Mouse (Mus musculus) megakaryocyte, adult 5-6 weeks (primary cell): ENCODE data around the gene Chrm4. TPM values are rescaled to one million over a fixed set of nuclear protein-coding genes. Genes with fewer than 3 reads are reported as not detected.

ENCODE experiments used
- ATAC-seq: 2 replicates; pipeline ENCODE4 v1.8.0; 2016; ENCODE audit warnings: mild to moderate bottlenecking, inconsistent platforms; ENCODE audit not compliant: poor library complexity, severe bottlenecking
- total RNA-seq, 2 experiments: library from RNA; stranded (forward) in 1 of 2; stranded (reverse) in 1 of 2; fragments of 153-499, 151-499 nt in 1 of 2; fragments of 221-1000, 200-1000 nt in 1 of 2; gene quantifications; 2 replicates each; pipeline versions ENCODE4 v1.2.3 to v1.2.4; 2015 to 2017

Chrm4 gene
- total RNA-seq, 2 experiments from 2014 or later = not detected

DNA sequence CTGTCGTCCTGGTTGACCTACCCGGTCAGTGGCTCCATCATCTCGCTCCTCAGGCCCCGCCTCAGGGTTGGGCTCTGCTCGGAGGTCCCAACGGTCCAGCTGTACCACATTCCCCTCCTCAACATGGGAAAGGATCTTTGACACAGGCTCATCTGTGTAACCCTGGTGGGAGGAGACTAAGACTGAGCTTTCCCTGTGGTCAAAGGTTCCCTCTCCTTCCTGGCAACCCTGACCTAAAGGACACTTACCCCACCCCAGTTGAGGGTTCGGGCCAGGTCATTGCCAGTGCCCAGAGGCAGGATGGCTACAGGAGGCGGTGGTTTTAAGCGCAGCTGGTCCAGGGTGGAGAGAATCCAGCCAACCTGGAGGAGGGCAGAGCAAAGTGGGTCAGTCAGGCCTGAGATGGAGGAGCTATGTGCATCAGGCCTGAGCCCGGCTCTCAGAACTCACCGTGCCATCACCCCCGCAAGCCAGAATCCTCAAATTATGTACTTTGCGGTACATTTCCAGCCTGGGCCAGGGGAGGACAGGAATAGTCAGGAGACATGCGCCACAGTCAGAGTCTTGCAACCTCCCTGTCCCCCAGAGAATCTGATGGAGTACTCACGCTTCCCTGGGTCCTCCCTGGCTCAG, 12.4 kb downstream of the Chrm4 start:
- ATAC-seq = no peak

DNA sequence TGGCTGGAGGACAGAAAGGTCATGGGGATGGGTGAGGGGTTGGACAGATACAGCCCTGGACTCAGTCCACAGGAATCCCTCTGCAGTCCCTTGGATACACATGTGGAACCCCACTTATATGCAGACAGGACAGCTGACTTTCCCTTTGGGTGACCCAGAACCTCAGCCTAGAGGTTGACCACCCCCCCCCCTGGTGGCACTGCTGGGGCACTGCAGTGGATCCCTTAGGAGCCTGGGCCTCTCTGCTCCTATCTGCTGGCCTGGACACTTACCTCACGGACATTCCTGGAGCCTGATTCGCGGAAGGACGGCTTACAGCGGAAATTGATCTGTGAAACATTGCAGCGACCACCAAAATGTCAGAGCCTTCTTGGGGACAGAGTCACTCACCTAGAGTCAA, 15.3 kb downstream of the Chrm4 start:
- ATAC-seq = peak; percentile 52; the same call in 1 of the 2 replicates

DNA sequence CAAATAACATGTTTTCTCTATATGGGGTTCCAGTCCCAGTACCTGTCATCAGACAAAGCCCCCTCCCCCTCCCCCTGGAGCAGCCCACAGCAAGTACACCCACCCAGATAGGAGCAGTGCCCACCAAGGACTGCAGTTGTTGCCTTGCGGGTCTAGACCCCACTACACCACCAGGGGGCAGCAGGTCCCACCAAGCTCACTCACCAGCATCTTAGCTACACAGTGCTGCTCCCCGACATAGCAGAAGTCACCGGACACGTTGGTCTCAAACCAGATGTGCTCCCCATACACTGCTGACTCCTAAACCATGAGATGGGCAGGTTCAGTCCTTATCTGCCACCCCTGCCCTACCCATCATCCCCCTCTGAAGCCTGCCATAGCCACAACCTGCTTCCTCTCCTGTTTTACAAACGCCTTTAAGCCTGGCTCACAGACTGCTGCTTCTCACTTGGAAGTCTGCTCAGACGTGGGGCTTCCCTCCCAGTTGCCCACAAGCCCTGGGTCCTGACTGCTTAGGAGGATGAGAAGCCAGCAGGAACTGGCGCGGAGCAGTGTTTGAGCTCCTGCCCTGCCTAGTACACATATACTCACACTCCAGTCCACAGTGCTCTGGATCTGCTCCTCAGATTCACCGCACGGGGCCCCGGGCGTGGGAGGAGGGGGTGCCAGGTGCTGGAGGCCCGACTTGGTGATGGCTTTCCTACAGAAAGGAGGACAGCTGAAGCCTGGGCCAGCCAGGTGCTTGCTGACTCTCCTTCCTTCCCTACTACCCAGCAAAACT, 17.3 kb downstream of the Chrm4 start:
- ATAC-seq = peak; percentile 60

DNA sequence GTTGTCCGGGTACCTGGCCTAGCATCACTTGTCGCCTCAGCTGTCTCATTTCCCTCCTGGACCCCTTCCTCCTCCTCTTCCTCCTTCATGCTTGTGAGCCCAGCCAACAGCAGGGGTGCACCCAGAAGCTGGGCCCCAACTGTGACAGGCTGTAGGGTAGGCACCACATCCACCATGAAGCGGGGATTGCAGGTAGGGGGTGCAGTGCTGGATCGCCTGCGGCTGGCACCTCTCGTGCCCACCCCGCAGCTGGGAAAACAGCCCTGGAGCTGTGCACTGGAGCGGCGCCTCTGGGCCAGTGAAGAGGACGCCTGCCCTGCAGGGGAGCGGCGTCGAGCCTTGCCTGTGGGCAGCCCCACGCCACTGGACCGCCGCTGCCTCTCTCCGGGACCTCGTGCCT, 18.4 kb downstream of the Chrm4 start, which contains the start of gene Gm9821:
Gm9821 (plus strand) TSS at position 221 of the 400 bp plus-strand sequence.
- no peak for ATAC-seq

DNA sequence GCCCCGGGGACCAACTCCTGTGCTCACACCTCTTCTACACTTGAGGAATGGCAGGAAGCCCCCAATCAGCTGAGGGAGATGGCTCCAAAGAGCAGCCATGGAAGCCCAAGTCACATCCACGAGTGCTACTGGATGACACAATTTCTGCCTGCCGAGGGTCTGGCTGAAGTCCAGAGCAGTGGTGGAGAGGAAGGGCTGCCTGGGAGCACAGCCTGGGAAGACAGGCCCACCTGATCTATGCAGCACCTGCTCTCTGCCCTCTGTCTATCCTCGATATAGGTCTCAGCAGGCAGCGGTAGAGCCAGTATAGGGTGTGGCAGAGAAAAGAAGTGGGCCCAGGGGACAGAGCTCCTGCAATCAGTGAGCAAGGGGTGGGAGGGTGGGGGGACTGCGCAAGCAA, 19.8 kb downstream of the Chrm4 start:
- no peak for ATAC-seq

DNA sequence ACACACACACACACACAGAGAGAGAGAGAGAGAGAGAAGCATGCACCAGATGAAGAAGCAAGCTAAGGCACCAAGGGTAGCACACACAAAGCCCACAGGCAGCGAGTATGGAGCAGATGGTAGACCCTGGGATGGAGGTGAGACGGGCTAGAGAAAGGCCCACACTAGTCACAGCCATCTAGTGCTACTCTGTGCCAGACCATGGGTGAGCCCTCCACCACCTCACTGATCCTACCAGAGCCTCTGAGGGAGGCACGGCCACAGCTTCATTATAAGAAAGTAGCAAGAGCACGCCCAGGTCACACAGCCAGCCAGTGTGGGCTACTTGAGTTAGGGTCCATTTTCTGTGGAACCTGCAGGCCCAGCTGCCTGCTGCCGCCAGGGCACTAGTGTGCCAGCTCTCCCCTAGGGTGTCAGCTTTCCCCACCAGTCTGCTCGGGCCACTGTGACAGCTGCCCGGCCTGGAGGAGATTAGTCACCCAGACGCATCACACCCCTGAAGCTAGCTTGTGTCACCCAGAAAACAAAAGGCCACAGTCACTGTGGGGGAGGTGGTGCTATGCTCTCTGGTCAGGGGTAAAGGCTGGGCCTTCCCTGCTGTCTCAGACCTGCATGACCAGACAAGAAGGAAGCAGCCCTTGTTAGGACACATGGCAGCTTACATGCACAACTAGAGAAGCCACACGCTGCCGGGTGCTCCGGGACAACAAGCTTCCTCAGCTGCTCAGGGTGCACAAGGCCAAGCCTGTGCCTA, 20.5 kb downstream of the Chrm4 start:
- ATAC-seq = peak; percentile 63

DNA sequence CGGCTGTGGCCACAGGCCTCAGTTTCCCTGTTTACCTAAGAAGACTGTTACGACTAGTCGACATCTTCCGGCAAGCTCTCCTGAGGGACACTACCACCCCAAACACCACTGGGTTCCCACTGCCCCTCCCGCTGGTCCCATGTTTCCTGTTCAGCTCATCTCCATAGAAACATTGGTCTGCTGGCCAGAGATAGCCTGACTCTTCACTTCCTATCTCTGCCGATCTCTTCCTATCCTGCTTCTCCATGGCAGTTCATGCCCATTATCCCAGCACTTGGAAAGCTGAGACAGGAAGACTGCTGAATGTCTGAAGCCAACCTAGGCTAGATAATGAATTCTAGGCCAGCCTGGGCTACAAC, 21.1 kb downstream of the Chrm4 start:
- peak; percentile 13 for ATAC-seq

DNA sequence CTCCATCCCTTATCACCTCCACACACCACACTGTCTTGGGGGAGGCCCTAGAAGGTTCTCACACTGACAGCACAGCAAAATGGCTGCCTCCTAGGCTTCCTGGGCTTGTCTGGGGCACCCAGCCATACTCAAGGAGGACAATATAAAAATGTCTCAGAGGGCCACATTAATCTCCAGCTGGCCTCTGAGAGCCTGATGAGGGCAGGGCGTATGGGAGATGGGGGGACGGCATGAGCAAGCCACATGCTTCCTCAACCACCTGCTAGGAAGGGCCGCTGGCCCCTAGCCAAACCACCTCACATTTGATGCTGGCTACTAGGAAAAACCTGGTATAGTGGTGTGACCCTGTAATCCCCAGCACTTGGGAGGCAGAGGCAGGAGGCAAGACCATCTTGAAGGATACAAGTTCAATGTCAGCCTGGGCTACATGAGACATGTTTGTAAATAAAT, 21.8 kb downstream of the Chrm4 start:
- ATAC-seq = no peak

DNA sequence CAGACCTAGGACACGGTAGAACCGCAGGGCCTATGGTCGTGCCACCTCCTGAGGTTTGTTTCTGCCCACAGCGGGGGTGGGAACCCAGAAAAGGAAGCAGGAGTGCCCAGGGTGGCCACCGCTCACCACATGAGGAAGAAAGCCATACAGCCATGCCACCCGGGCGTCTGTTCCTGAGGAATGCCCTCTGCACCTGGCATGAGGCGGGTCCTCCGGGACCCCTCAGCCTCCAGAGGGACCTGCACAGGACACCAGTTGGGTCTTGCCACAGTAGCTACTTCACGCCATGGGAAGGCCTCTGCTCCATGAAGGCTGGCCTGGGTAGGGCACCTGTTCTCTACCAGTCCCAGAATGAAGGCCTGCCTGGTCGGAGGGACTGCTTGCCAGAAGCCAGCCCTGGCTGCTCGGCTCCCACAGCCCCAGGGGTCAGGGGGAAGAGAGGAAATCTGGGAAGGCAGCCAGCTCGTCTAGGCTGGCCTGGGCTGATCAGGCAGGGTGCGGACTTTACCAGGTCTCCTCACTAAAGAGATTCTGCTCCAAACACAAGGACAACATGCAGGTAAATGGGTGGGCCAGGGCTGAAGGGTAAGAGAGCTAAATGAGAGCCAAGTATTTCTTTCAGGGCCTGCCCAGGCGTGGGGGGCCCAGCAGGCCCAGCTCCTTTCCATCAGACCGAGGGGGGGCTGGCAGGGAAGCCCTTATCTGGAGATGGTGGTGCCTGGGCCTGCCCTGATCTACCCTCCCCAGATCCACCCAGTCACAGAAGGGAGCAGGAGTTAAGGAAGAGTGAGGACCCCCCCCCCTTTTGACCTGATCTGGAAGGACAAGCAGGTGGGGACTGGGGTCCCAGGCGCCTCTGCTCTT, 22.6 kb downstream of the Chrm4 start:
- peak; percentile 52 for ATAC-seq

DNA sequence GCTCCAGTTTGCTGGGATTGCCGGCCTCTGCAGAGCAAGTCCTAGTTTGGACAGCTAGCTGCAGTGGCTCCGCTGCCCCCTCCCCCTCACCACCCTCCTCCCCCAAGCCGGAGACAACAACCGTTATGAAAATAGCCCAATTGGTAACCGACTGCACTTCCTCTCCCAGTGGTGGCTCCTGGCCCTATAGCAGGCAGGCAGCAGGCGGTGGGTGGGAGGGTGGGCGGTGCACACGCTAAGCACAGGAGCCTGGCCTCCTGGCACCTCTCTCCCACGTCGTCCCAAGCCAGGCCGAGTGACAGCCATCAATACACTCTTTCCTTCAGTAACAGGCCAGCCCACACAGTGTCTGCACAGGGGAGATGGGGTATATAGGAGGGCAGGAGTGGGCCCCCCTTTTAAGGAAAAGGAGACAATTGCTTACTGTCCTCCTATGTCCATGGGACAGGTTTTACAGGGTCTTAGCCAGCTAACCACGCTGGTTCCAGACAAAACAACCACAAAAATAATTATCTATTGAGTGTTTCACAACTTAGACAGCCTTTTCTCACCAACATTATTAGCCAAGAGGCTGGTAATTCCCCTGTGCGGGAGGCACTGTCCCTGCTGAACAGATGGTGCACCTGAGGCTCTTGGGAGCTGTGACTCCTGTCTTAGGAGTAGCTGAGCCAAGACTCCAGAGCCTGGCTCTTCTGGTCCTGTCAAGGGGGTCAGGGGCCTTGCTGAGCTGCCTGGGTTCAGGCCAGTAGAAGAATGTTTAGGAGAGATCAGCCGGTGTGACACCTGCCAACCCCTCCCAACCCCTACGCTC, 23.4 kb downstream of the Chrm4 start:
- ATAC-seq = peak; percentile 65

DNA sequence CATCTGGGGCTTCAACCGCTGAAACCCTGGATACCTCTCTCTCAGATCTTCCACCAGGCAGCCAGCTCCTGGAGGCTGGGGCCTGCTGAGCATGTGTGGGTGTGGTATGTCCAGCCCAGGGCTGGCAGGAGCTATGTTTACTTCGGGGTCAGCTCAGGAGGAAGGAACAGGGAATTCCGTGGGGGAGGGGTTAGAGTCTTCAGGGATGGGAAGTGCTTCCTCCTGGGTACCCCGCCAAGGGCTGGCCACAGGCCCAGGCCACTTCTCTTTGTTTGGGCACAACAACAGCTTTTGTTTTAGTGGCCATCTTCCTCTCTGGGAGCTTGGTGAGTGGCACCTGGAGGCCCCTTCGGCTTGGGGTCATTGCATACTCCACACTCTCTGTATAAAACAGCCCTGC, 26.8 kb downstream of the Chrm4 start:
- ATAC-seq = no peak

DNA sequence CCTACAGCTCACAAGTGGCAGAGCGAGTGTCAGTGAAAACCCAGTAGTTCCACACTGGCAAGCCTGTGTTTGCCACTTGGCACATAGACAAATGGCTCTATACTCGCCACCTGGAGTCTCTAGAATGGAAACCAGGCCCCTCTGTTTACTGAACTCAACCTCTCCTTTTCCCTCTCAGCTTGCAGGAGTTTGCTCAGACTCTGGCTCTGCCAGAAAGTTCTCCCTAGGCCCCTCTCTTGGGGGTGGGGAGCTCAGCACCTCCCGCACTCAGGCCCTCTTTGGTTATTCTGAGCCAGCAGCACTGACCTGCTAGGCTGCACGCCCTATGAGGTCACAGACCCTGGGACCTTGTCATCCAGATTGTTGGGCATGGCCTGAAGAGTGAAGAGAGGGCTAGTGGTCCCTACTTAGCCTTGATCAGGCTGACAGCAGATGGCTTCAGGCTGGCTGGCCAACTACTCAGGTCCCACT, 28.1 kb downstream of the Chrm4 start:
- ATAC-seq = no peak

DNA sequence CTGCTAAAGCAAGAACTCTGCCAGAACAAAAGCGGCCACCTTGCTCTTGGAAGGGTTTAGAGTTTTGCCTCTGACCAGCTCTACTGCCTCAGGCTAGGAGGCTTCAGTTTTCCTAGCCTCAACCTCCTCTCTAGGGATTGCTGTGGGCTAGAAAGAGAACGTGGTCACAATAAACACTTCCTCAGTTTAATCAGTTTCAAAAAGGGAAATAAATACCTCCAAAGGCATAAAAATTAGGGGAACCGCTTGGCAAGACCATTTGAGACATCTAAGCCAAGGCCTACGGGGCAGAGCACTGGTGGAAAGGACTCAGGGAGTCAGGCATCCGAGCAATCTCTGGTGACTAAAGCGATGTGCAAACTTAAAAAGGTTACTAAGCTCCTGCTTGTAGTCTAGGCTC, 28.8 kb downstream of the Chrm4 start:
- no peak for ATAC-seq

DNA sequence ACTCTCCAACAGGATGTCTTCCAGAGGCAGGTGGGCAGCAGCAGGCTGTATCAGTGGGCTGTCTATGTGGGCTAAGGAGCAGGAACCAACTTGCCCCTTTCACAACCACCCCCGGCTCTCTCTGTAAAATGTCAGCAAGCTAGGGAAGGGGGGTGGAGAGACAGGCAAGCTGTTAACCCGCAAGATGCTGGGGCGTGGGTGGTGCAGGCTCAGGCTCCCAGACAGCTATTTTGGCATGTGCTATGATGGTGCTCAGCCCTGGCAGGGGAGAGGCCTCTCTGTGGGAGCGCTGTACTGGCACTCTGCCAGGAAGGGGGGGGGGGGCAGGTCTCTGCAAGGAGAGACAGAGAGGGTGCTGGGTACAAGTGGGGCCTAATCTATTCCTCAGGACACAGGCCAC, 30.0 kb downstream of the Chrm4 start:
- ATAC-seq = peak; percentile 22

DNA sequence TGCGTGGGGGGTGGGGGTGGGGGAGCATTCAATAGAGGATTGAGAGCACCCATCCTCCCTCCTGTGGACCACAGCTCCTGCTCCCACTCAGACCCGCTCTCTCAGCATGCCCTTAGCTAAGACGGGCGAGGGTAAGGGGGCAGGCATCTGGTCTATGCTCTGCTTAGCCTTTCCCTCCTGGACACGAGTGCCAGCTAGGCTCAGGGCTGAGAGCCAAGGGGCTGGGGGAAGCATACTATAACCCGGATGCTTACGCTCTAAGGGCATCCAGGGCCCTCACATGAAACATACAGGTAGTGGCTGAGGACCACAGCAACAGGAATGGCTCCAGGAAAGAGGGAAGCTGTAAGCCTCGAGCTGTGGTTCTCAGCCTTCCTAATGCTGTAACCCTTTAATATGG, 31.0 kb downstream of the Chrm4 start:
- ATAC-seq = no peak

DNA sequence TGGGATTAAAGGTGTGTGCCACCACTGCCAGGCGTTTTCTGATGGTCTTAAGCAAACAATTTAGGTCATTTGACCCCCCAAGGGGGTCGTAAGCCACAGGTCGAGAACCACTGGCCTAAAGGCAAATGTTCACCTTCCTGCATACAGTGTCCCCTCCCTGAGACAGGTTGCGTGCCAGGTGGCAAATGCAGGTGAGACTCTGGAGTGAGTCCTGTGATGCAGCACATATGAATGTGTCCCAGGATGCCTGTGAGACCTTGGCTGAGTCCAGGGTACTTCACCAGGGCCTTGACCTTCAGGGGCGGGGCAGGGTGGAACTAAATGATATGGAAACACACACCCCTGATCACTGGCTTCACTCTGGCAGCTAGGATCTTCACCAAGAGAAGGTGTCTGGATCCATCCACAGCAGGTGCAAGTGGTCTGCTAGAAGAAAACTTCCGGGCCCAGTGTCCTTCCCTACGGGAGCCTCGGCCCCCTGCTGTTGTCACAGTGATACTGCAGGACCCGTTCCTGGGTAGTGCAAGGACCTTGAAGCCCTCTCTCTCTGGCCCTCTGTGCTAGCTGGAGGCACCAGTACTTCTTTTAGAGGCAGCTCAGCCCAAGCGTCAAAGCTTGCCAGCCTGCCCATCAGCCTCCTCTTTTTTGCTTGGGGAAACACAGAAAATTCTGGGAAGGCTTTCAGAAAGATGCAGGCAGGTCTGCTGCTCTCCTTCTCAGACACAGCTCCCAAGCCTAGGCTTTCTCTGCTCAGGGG, 31.8 kb downstream of the Chrm4 start:
- 0 out of 2 replicates have a peak, but pooled peaks have one; percentile 30 for ATAC-seq

DNA sequence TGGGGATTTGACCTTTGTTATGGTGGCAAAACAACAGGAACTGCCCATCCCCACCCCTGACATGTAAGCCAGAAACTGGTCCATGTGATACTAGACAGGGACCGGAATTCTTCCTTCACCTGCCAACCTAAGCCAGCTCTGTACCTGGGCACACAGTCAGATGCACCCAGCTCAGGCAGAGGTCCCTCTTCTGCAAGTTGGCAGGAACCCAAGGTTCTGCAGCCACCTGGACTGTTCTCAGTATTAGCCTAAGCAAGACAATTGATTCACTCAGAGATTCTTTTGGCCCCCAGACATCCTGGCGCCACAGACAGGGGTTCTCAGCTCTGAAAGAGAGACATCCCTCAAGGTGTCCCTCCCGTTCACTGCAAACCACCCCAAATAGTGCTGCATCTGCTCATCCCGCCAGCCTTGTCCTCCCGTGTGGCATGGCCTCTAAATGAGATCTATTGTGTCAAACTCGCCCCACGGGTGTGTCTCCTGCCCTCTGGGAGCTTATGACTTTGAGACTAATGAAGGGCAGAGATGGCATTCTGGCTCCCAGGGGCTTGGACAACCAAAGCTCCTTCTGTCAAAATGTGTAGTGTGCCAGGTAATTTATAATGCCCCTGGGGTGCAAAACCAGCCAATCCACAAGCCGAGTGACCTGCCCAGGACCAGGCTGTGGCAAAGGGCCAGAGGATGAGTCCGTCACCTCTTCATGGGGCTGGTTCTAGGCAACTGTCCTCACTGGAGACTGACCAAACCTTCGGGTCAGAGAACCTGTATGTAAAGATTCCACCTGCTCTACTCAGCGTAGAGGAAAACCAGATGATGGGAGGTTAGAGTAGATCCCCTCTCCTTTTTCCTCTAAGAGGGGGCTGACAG, 32.7 kb downstream of the Chrm4 start:
- ATAC-seq = no peak

DNA sequence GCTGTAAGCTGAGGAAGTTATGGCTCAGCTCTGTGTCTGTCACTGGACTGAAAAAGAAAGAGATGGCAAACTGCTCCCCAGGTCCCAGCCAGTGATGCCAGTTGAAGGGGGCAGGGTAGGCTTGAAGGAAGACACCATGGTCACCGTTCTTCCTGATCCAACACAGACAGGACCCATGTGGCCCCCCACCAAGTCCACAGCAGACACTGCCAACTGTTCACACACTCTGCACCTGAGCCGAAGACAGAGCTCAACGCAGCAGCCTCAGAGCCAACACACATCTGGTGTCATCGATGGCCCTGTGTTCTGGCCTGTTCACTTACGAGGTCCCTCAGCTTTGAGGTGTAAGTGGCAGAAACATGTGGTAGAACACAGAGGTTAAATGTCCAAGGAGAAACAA, 33.4 kb downstream of the Chrm4 start:
- no peak for ATAC-seq
